Mouse (Mus musculus): ENCODE data around the gene Cela3a.
"Not testable (repeated sequence)": the region's sequence is repeated elsewhere in the genome, so short reads cannot be mapped to it uniquely, and the experiment has no call there.

DNA sequence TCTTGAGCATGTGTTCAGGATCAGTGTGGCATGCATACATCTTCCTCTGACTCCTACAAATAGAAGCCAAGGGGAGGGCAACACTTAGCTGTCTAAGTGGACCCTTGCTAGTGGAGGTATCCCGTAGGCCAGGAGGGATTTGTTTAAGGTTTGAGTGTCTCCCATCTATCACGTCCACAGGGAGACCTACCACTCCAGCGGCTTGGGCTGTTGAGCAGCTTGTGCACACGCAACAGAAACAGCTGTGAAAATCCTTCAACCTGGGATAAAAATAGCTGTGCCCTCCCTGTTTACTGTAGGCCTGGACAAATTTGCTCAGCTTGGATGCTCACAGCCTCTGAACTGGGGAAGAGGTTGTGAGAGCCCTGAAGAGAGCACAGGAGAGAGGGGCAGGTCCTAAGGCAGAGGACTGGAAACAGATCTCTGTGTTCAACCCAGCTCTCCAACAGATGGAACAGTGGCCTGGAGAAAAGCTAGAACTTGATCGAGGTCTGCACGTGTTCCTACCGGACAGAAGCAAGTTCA, 2.7 kb upstream of the Cela3a start:
- TF ChIP-seq CTCF (IDR thresholded peaks at IDR 0.05; ENCODE audit: low read depth, low read length); GATA1 (IDR thresholded peaks at IDR 0.05; ENCODE audit: borderline replicate concordance, low read length); GATA2 (IDR thresholded peaks at IDR 0.05; ENCODE audit: borderline replicate concordance, low read depth, low read length): not testable (repeated sequence)
